Mouse (Mus musculus) bone marrow, adult 2 months (tissue): ENCODE data around the gene Gm14548. TPM values are rescaled to one million over a fixed set of nuclear protein-coding genes. Genes with fewer than 3 reads are reported as not detected.
"Not testable (repeated sequence)": the region's sequence is repeated elsewhere in the genome, so short reads cannot be mapped to it uniquely, and the experiment has no call there.

Experiments used
- H3K27ac ChIP-seq: fragments of 200-500 bp; 2 replicates; pipeline ENCODE4 v1.5.1; 2012; ENCODE audit warnings: low read depth, mild to moderate bottlenecking, control low read depth, inconsistent platforms, low read length; ENCODE audit not compliant: control insufficient read depth, poor library complexity, insufficient read depth
- H3K4me1 ChIP-seq: fragments of 200-500 bp; 2 replicates; pipeline ENCODE4 v1.6.1; 2011; ENCODE audit warnings: low read length; ENCODE audit not compliant: control insufficient read depth, insufficient read depth
- H3K4me3 ChIP-seq: fragments of 200-500 bp; replicated peaks from 2 replicates; pipeline ENCODE3; 2011; ENCODE audit warnings: mild to moderate bottlenecking, low read depth, low read length, control low read depth; ENCODE audit not compliant: control insufficient read depth
- CTCF ChIP-seq: fragments of 200-500 bp; IDR thresholded peaks from 2 replicates; pipeline ENCODE4 v1.5.1; 2011; ENCODE audit warnings: low read length, control low read depth; ENCODE audit not compliant: control insufficient read depth, insufficient read depth
- POLR2A ChIP-seq: fragments of 200-500 bp; IDR thresholded peaks from 2 replicates; pipeline ENCODE4 v1.6.1; 2011; ENCODE audit warnings: low read depth, mild to moderate bottlenecking, control low read depth, low read length, borderline replicate concordance; ENCODE audit not compliant: control insufficient read depth
- WGBS: fragments of 180-500 bp; shearing (Covaris S2); methylation state at CpG from one replicate; pipeline ENCODE4 v1.1.7; 2018; 5-methylcytosine and 5-hydroxymethylcytosine counted together
- polyA plus RNA-seq: library from polyadenylated mRNA; stranded (reverse); fragments of >200 nt; gene quantifications from 2 replicates; pipeline ENCODE4 v1.2.4, GENCODE M21; 2011; ENCODE audit warnings: low replicate concordance; ENCODE audit not compliant: missing spikeins, insufficient read depth, insufficient read length

Gene Gm14548
- polyA plus RNA-seq: 3.1 and 17.6 TPM in 2 replicates

- 0% methylated on average over 3 of the region's 3 CpGs for WGBS
- Histone ChIP-seq H3K27ac (peak within 1 kb of the TSS; percentile 54; the same call in 1 of the 2 replicates), H3K4me3 (peak within 1 kb of the TSS; percentile 9)
- not testable (repeated sequence) for H3K4me1 ChIP-seq
Observed at GRCm38 (mm10) chr7:3898036-3898590, at the start of gene Gm14548. Gene Gm14548 (minus strand): TSS chr7:3898120.

GRCm38 (mm10) chr7:3946117-3946516 lies 48.2 kb upstream of the Gm14548 start:
- TF ChIP-seq POLR2A: no peak
- no peak for TF ChIP-seq CTCF
- Histone ChIP-seq H3K27ac (no peak overlapping the region), H3K4me3 (no peak overlapping the region), H3K4me1 (no peaks in the 10 kb centered on the region; the same call in 1 of the 2 replicates)
- 31% methylated on average over 4 of the region's 4 CpGs for WGBS

GRCm38 (mm10) chr7:3940915-3941314 lies 43.0 kb upstream of the Gm14548 start:
- 0% methylated on average over 3 of the region's 3 CpGs for WGBS
- TF ChIP-seq POLR2A: no peak
- no peak for TF ChIP-seq CTCF
- no peak overlapping the region; the same call in 1 of the 2 replicates for H3K27ac ChIP-seq
- no peak overlapping the region for H3K4me3 ChIP-seq
- H3K4me1 ChIP-seq: peaks cover 1% of the 10 kb centered on the region; the same call in 1 of the 2 replicates

GRCm38 (mm10) chr7:3939866-3940525 lies 42.1 kb upstream of the Gm14548 start:
- Histone ChIP-seq H3K27ac (no peak overlapping the region), H3K4me1 (peaks cover 1% of the 10 kb centered on the region; the same call in 1 of the 2 replicates), H3K4me3 (no peak overlapping the region)
- no peak for TF ChIP-seq POLR2A
- TF ChIP-seq CTCF: no peak
- WGBS: 60% methylated on average over 1 of the region's 1 CpGs

GRCm38 (mm10) chr7:3935473-3935872 lies 37.6 kb upstream of the Gm14548 start:
- H3K4me3 ChIP-seq, H3K27ac ChIP-seq, H3K4me1 ChIP-seq: not testable (repeated sequence)

GRCm38 (mm10) chr7:3915387-3915786 lies 17.5 kb upstream of the Gm14548 start, which contains the start of gene Lilra6:
Gene Lilra6 (minus strand): TSS chr7:3915503.
- whole genome bisulfite sequencing: 8% methylated on average over 2 of the region's 2 CpGs
- Histone ChIP-seq H3K27ac (peak within 1 kb of the TSS; percentile 54), H3K4me3 (peak within 1 kb of the TSS; percentile 49)
- not testable (repeated sequence) for H3K4me1 ChIP-seq

- Histone ChIP-seq H3K4me1 (no peaks in the 10 kb centered on the region), H3K27ac (no peak overlapping the region), H3K4me3 (no peak overlapping the region)
- 3% methylated on average over 1 of the region's 1 CpGs for WGBS
- no peak for TF ChIP-seq POLR2A
- TF ChIP-seq CTCF: peak; percentile 45
Observed at GRCm38 (mm10) chr7:3903704-3904103, 5.8 kb upstream of the Gm14548 start.

GRCm38 (mm10) chr7:3875032-3875431 lies 22.9 kb downstream of the Gm14548 start:
- not testable (repeated sequence) for H3K4me1 ChIP-seq, H3K4me3 ChIP-seq, H3K27ac ChIP-seq
- WGBS: no CpG with 5 or more reads among the region's 1 CpGs

- H3K4me3 ChIP-seq, H3K4me1 ChIP-seq, H3K27ac ChIP-seq: not testable (repeated sequence)
- WGBS: no CpG with 5 or more reads among the region's 2 CpGs
Observed at GRCm38 (mm10) chr7:3844951-3845350, 53.0 kb downstream of the Gm14548 start, which contains the start of gene Pira2. Gene Pira2 (minus strand): TSS chr7:3845051.

- H3K27ac ChIP-seq, H3K4me1 ChIP-seq, H3K4me3 ChIP-seq: not testable (repeated sequence)
- WGBS: no CpG with 5 or more reads among the region's 1 CpGs
Observed at GRCm38 (mm10) chr7:3837854-3838253, 60.1 kb downstream of the Gm14548 start.

Other genes starting within 250 kb of the Gm14548 start
- gene Leng1, start 232.3 kb downstream of the Gm14548 start, polyA plus RNA-seq: 5.5 and 9.8 TPM in 2 replicates
- 16.0 and 39.8 TPM in 2 replicates for gene Tmc4, start 220.6 kb downstream of the Gm14548 start, polyA plus RNA-seq
- gene Tsen34, start 205.3 kb downstream of the Gm14548 start, polyA plus RNA-seq: 23.8 and 25.8 TPM in 2 replicates
- gene Mboat7, start 204.6 kb downstream of the Gm14548 start, polyA plus RNA-seq: 19.5 and 43.5 TPM in 2 replicates
- 3,380 and 3,507 TPM in 2 replicates for gene Rps9, start 194.1 kb downstream of the Gm14548 start, polyA plus RNA-seq
- 41.4 and 143 TPM in 2 replicates for gene Pirb, start 177.7 kb downstream of the Gm14548 start, polyA plus RNA-seq
- 0.72 and 4.4 TPM in 2 replicates for gene Gm15448, start 72.4 kb downstream of the Gm14548 start, polyA plus RNA-seq
- gene Pira2, start 53.1 kb downstream of the Gm14548 start, polyA plus RNA-seq: 8.9 and 15.8 TPM in 2 replicates
- gene Lilra6, start 17.4 kb upstream of the Gm14548 start, polyA plus RNA-seq: 5.3 and 20.8 TPM in 2 replicates
- 4.8 and 8.8 TPM in 2 replicates for gene Lair1, start 165.1 kb upstream of the Gm14548 start, polyA plus RNA-seq
- 5.3 TPM in 1 of 2 replicates, not detected in the other for gene Ttyh1, start 221.3 kb upstream of the Gm14548 start, polyA plus RNA-seq
- 96.9 and 247 TPM in 2 replicates for gene Leng8, start 238.9 kb upstream of the Gm14548 start, polyA plus RNA-seq